Mouse (Mus musculus) heart, adult 2 months (tissue): Measurements from ENCODE around the gene Mfsd11. TPM values are rescaled to one million over a fixed set of nuclear protein-coding genes. Genes with fewer than 3 reads are reported as not detected.

ENCODE experiments used
- DNase-seq, 2 experiments: peaks; one replicate each; pipeline ENCODE4 v3.0.0; 2021
- H3K27ac ChIP-seq: fragments of 200-600 bp; 2 replicates; pipeline ENCODE4 v1.8.1; 2022
- H3K27me3 ChIP-seq: fragments of 200-500 bp; 2 replicates; pipeline ENCODE4 v1.6.1; 2012; ENCODE audit warnings: mild to moderate bottlenecking, low read length, inconsistent platforms, mixed read lengths; ENCODE audit not compliant: control insufficient read depth, insufficient read depth
- H3K36me3 ChIP-seq: fragments of 200-500 bp; 2 replicates; pipeline ENCODE4 v1.6.1; 2012; ENCODE audit warnings: low read length, inconsistent platforms; ENCODE audit not compliant: control insufficient read depth, insufficient read depth
- H3K4me1 ChIP-seq: fragments of 200-500 bp; 2 replicates; pipeline ENCODE4 v1.6.1; 2011; ENCODE audit warnings: low read length; ENCODE audit not compliant: control insufficient read depth, insufficient read depth
- H3K4me3 ChIP-seq: fragments of 200-600 bp; 2 replicates; pipeline ENCODE4 v1.8.1; 2022
- H3K79me2 ChIP-seq: fragments of 200-500 bp; replicated peaks from 2 replicates; pipeline ENCODE4 v1.6.1; 2012; ENCODE audit warnings: mild to moderate bottlenecking, inconsistent platforms, low read length, moderate library complexity, mixed read lengths; ENCODE audit not compliant: control insufficient read depth, insufficient read depth
- H3K9ac ChIP-seq: fragments of 200-500 bp; 2 replicates; pipeline ENCODE4 v1.6.1; 2012; ENCODE audit warnings: low read depth, mild to moderate bottlenecking, control low read depth, inconsistent platforms, low read length, mixed read lengths
- CTCF ChIP-seq: fragments of 200-600 bp; IDR thresholded peaks from 2 replicates; pipeline ENCODE4 v1.8.1; 2022; ENCODE audit warnings: antibody characterized with exemption, mild to moderate bottlenecking, moderate library complexity
- EP300 ChIP-seq: fragments of 200-500 bp; IDR thresholded peaks from 2 replicates; pipeline ENCODE4 v1.6.1; 2011; ENCODE audit warnings: low read depth, low read length, control low read depth; ENCODE audit not compliant: insufficient read depth
- POLR2A ChIP-seq: fragments of 200-500 bp; IDR thresholded peaks from 2 replicates; pipeline ENCODE4 v1.6.1; 2011; ENCODE audit warnings: mild to moderate bottlenecking, low read depth, low read length, control low read depth; ENCODE audit not compliant: insufficient read depth
- WGBS: fragments of 180-500 bp; shearing (Covaris S2); methylation state at CpG from one replicate; pipeline ENCODE4 v1.1.7; 2018; 5-methylcytosine and 5-hydroxymethylcytosine counted together
- intact Hi-C: fragments of 180-260 bp; cut with DNase I; formaldehyde crosslinking; loops from one replicate; pipeline ENCODE4 v1.15.1; 2025
- long read RNA-seq: library from polyadenylated mRNA; stranded (forward); transcript quantifications from one replicate; pipeline ENCODE4 v2.0.0, GENCODE M21; 2021
- polyA plus RNA-seq: library from polyadenylated mRNA; depleted of rRNA; stranded (reverse); fragments of >200 nt; gene quantifications from 2 replicates; pipeline ENCODE4 v1.2.3, GENCODE M21; 2012; rRNA removed
- total RNA-seq, 2 experiments: library from RNA; stranded (reverse); gene quantifications; 2 replicates each; pipeline ENCODE4 v1.2.3; 2021

The Mfsd11 gene
- 10 to 100 TPM; 29.9 to 33.5 TPM for total RNA-seq
- 23.8 and 27.9 TPM in 2 replicates for polyA plus RNA-seq
- long read RNA-seq, transcript Mfsd11-201 (13 exons, 3,298 nt) = major isoform, 7 of 28 reads
- long read RNA-seq, partial matches to known transcripts = 0 of 28 reads
- long read RNA-seq, other reads (novel, unspliced or antisense) = 21 of 28 reads

- peaks cover 40% of the 10 kb centered on the region for H3K36me3 ChIP-seq
- H3K27me3 ChIP-seq = no peaks in the 10 kb centered on the region
- TF ChIP-seq EP300 = no peak
- TF ChIP-seq POLR2A = no peak
- TF ChIP-seq CTCF = no peak
- H3K4me1 ChIP-seq = peaks cover 7% of the 10 kb centered on the region
- DNase-seq = peak; percentile 86 to 91
- under 1% methylated on average over 90 of the region's 91 CpGs for WGBS
- H3K9ac ChIP-seq = peak within 1 kb of the TSS; percentile 98
- H3K27ac ChIP-seq = peak within 1 kb of the TSS; percentile 98
- no peaks in the 10 kb centered on the region for H3K79me2 ChIP-seq
- intact Hi-C loops = no loop called here
- H3K4me3 ChIP-seq = peak within 1 kb of the TSS; percentile 81
These were observed at the start of gene Mfsd11 for GRCm38 (mm10) chr11:116852291-116852890. Gene Mfsd11, plus strand, starts transcription at chr11:116852440.

- WGBS = 83% methylated on average over 5 of the region's 5 CpGs
- H3K4me3 ChIP-seq = no peak overlapping the region
- no peaks in the 10 kb centered on the region for H3K27me3 ChIP-seq
- H3K9ac ChIP-seq = no peak overlapping the region
- H3K36me3 ChIP-seq = no peaks in the 10 kb centered on the region
- DNase-seq = no peak
- TF ChIP-seq POLR2A (no peak), CTCF (no peak)
- intact Hi-C loops = loop anchor here (10.0 kb wide), 1 partner anchor 128 kb away; no protein-coding TSS in a partner anchor
- H3K79me2 ChIP-seq = no peaks in the 10 kb centered on the region
- H3K27ac ChIP-seq = no peak overlapping the region
- peaks cover 7% of the 10 kb centered on the region for H3K4me1 ChIP-seq
These were observed 49.5 kb upstream of the Mfsd11 start for GRCm38 (mm10) chr11:116802709-116803108.

GRCm38 (mm10) chr11:116806136-116807071, 45.8 kb upstream of the Mfsd11 start:
- no peak for TF ChIP-seq POLR2A
- TF ChIP-seq EP300 = 0 out of 2 replicates have a peak, but pooled peaks have one; percentile 35
- WGBS = 43% methylated on average over 15 of the region's 15 CpGs
- peaks cover 5% of the 10 kb centered on the region for H3K4me1 ChIP-seq
- H3K27ac ChIP-seq = peak overlapping the region; percentile 74
- DNase-seq = peak; percentile 48 to 63
- H3K79me2 ChIP-seq = no peaks in the 10 kb centered on the region
- H3K4me3 ChIP-seq = no peak overlapping the region
- no peaks in the 10 kb centered on the region for H3K27me3 ChIP-seq
- intact Hi-C loops = loop anchor here (5.0 to 10.0 kb wide), 3 partner anchors 54 to 132 kb away; no protein-coding TSS in a partner anchor
- no peaks in the 10 kb centered on the region for H3K36me3 ChIP-seq
- no peak overlapping the region for H3K9ac ChIP-seq

- Histone ChIP-seq H3K4me3 (no peak overlapping the region), H3K27me3 (no peaks in the 10 kb centered on the region), H3K27ac (peak overlapping the region; percentile 65), H3K79me2 (no peaks in the 10 kb centered on the region), H3K36me3 (no peaks in the 10 kb centered on the region), H3K4me1 (peaks cover 5% of the 10 kb centered on the region), H3K9ac (no peak overlapping the region)
- 39% methylated on average over 7 of the region's 7 CpGs for WGBS
- peak; percentile 21; the same call in 1 of the 2 replicates for TF ChIP-seq CTCF
- TF ChIP-seq EP300 = no peak
- no peak for TF ChIP-seq POLR2A
- intact Hi-C loops = loop anchor here (5.0 to 10.0 kb wide), 3 partner anchors 55 to 132 kb away; no protein-coding TSS in a partner anchor
- no peak for DNase-seq
These were observed 45.1 kb upstream of the Mfsd11 start for GRCm38 (mm10) chr11:116807116-116807515.

GRCm38 (mm10) chr11:116807526-116807925, 44.7 kb upstream of the Mfsd11 start:
- Histone ChIP-seq H3K9ac (no peak overlapping the region), H3K27ac (peak overlapping the region; percentile 52; the same call in 1 of the 2 replicates), H3K36me3 (no peaks in the 10 kb centered on the region), H3K4me1 (peaks cover 5% of the 10 kb centered on the region), H3K4me3 (no peak overlapping the region), H3K27me3 (no peaks in the 10 kb centered on the region), H3K79me2 (no peaks in the 10 kb centered on the region)
- intact Hi-C loops = loop anchor here (5.0 to 10.0 kb wide), 3 partner anchors 55 to 133 kb away; no protein-coding TSS in a partner anchor
- 28% methylated on average over 3 of the region's 3 CpGs for WGBS
- TF ChIP-seq POLR2A = no peak
- no peak for TF ChIP-seq CTCF
- TF ChIP-seq EP300 = no peak
- DNase-seq = no peak
